Mouse (Mus musculus): ENCODE measurements around the gene Zfp60. TPM values are rescaled to one million over a fixed set of nuclear protein-coding genes. Genes with fewer than 3 reads are reported as not detected.
"Not testable (repeated sequence)": the region's sequence is repeated elsewhere in the genome, so short reads cannot be mapped to it uniquely, and the experiment has no call there.

Gene Zfp60
- total RNA-seq, 2 experiments from 2014 or later, result 6.6 to 8.4 TPM

DNA sequence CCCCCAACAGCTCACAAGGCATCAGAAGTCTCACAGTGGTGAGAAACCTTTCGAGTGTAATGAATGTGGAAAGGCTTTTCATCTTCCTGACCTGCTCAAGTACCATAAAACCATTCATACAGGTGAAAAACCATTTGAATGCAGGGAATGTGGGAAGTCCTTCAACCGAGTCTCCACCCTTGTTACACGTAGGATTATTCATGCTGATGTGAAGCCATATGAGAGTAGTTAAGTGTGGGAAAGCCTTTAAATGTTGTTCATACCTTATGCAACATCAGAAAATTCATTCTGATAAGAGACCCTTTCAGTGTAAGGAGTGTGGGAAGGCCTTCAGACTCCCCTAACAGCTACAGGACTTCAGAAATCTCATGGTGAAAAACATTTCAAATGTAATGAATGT, 62.7 kb downstream of the Zfp60 start:
- not testable (repeated sequence) for DNase-seq

DNA sequence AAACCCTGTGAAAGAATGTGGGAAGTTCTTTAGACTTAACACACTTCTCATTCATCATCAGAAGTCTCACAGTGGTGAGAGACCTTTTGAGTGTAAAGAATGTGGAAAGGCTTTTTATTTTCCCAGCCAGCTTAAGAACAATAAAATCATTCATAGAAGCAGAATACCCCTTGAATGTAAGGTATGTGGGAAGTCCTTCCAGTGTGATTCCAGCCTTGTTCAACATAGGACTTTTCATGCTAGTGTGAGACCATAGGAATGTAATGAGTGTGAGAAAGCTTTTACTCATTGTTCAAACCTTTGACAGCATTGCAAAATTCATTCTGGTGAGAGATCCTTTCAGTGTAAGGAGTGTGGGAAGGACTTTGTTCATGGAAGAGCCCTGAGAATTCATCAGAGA, 63.4 kb downstream of the Zfp60 start:
- no peak for DNase-seq

DNA sequence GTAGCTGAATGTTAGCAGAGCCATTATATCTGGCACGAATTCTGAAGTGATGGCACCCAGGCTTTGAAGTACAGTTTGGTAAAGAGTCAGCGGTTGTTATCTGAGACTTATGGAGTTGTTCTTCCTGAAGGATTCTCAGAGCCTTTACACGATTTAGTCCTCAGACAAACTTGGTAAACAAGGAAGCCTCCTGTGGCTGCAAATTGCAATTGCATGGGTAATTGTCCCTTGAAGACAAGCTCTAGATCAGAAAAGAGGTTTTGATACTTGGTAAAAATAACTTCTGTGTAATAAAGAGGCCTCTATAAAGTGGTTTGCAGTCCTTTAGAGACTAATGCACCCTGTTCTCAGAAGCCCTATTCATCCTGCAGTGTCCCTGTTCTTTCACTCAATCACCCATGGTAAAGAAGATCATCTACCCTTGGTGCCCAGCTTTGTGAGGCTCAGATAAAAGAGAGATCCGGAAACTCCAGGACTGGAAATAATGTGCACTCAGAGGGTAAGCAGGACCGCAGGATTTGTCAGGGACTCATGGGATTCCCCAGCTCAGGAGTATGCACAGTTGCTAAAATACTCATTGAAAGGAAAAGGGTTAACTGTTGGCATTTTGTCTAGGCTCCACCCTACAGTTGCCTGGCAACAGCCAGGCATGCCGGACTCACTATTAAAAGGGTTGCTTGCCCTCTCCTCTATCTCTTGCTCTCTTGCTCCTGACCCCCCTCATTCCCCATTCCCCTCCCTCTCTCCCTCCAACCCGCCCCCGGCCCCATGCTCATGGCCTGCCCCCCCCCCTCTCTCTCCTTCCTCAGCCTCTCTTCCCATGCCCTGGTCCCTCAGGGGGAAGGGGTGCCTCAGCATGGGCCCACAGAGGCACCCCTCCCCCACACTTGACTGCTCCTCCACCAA, 67.0 kb downstream of the Zfp60 start:
- no peak for DNase-seq

DNA sequence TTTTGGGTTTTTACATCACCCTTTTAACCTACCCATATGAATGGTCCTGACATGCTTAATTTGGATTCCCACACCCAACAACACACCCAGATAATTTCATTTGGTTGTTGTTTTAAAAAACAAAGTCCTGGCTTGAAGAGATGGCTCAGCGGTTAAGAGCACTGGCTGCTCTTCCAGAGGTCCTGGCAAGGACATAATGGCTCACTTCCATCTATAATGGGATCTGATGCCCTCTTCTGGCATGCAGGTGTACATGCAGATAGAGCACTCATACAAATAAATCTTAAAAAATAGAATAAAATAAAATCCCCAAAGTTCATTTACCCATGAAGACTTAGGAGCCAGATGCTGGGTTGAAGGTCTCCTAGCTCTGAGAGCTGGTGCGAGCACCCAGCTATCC, 69.9 kb downstream of the Zfp60 start:
- DNase-seq, result no peak

DNA sequence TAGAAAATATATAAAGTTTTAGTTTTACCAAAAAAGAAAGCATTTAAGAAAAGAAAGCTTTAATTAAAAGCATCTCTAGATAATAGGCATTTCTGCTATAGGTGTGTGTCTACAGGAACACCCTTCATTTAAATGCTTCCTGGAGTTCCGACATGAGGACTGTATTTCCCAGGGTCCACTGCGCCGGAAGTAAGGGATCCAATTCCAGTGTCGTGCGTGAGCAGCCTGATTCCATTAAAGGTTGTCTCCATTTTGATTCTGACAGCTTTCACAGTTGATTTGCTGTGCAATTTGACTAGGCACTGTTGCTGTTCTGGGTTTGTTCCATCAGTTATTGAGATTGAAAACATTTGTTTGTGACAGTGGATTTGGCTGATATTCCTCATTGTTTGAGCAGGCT, 71.8 kb downstream of the Zfp60 start:
- DNase-seq, result no peak

Other genes with a start within 250 kb of the Zfp60 start
- 10 to 100 TPM; 10.6 to 14.4 TPM for gene Sertad1, start 244.5 kb upstream of the Zfp60 start, total RNA-seq (2021)
- gene Prx, start 232.1 kb upstream of the Zfp60 start, total RNA-seq (2021), result 10 to 100 TPM; 34.6 to 48.7 TPM
- gene Hipk4, start 208.1 kb upstream of the Zfp60 start, total RNA-seq (2021), result under 1 TPM; 0.42 to 0.84 TPM
- 10 to 100 TPM; 27.2 to 37.9 TPM for gene Pld3, start 178.2 kb upstream of the Zfp60 start, total RNA-seq (2021)
- gene 2310022A10Rik, start 178.2 kb upstream of the Zfp60 start, total RNA-seq (2021), result 100 to 1,000 TPM; 106 to 110 TPM
- 100 to 1,000 TPM; 128 to 134 TPM for gene Akt2, start 139.8 kb upstream of the Zfp60 start, total RNA-seq (2021)
- gene Ttc9b, start 77.5 kb upstream of the Zfp60 start, total RNA-seq (2021), result under 1 TPM; 0.12 to 0.29 TPM
- 10 to 100 TPM; 15.5 to 18.2 TPM for gene Map3k10, start 56.8 kb upstream of the Zfp60 start, total RNA-seq (2021)
- gene Zfp607b, start 42.0 kb upstream of the Zfp60 start, total RNA-seq (2021), result 1 to 10 TPM; 1.2 to 1.4 TPM
- gene Zfp626, start 75.8 kb downstream of the Zfp60 start, total RNA-seq (2021), result 1 to 10 TPM; 5.1 to 5.2 TPM
- gene Zfp59, start 107.2 kb downstream of the Zfp60 start, total RNA-seq (2021), result 1 to 10 TPM; 2.3 to 2.5 TPM
- 1 to 10 TPM; 2.5 to 3.3 TPM for gene Zfp607a, start 126.1 kb downstream of the Zfp60 start, total RNA-seq (2021)
- gene Zfp974, start 198.1 kb downstream of the Zfp60 start, total RNA-seq (2021), result 1 to 10 TPM; 5.5 to 6.3 TPM
- gene Zfp780b, start 247.8 kb downstream of the Zfp60 start, total RNA-seq (2021), result 1 to 10 TPM; 7.1 to 7.9 TPM

Data from gastrocnemius, postnatal 10 days (tissue).